Mouse (Mus musculus) heart, embryonic 14.5 days (tissue): Measurements from ENCODE around the gene Usp36. TPM values are rescaled to one million over a fixed set of nuclear protein-coding genes. Genes with fewer than 3 reads are reported as not detected.

Source experiments
- ATAC-seq: fragments of 200-750 bp; cut with Nextera tagmentation; 2 replicates; pipeline ENCODE4 v1.8.0; 2017; ENCODE audit warnings: low read depth, moderate TSS enrichment; ENCODE audit not compliant: insufficient number of reproducible peaks, insufficient read depth, low FRiP score
- H3K27ac ChIP-seq, 2 experiments: fragments of 200-500 bp in 1 of 2; fragments of 300-500 bp in 1 of 2; sonication (generic) in 1 of 2; replicated peaks in 1 of 2; 2 replicates each; pipeline ENCODE4 v1.5.1; 2012 to 2014; ENCODE audit warnings: low read depth in 2 of 2, low read length in 2 of 2, control low read depth in 1 of 2, mild to moderate bottlenecking in 1 of 2, mixed read lengths in 1 of 2; ENCODE audit not compliant: control insufficient read depth in 1 of 2, insufficient read depth in 1 of 2
- H3K27me3 ChIP-seq: fragments of 300-500 bp; sonication (generic); 2 replicates; pipeline ENCODE4 v1.6.1; 2014; ENCODE audit warnings: mild to moderate bottlenecking, low read length, control low read depth; ENCODE audit not compliant: control insufficient read depth, insufficient read depth
- H3K36me3 ChIP-seq: fragments of 300-500 bp; sonication (generic); 2 replicates; pipeline ENCODE4 v1.6.1; 2014; ENCODE audit warnings: mild to moderate bottlenecking, control low read depth, low read length, mixed read lengths; ENCODE audit not compliant: control insufficient read depth, insufficient read depth
- H3K4me1 ChIP-seq, 2 experiments: fragments of 200-500 bp in 1 of 2; fragments of 300-500 bp in 1 of 2; sonication (generic) in 1 of 2; 2 replicates each; pipeline ENCODE4 v1.6.1; 2012 to 2014; ENCODE audit warnings: low read length in 2 of 2, control low read depth in 1 of 2, mixed read lengths in 1 of 2; ENCODE audit not compliant: control insufficient read depth in 2 of 2, insufficient read depth in 2 of 2
- H3K4me2 ChIP-seq: fragments of 300-500 bp; sonication (generic); 2 replicates; pipeline ENCODE4 v1.6.1; 2014; ENCODE audit warnings: mild to moderate bottlenecking, low read length
- H3K4me3 ChIP-seq, 2 experiments: fragments of 200-500 bp in 1 of 2; fragments of 300-500 bp in 1 of 2; sonication (generic) in 1 of 2; 2 replicates each; pipeline ENCODE4 v1.5.1; 2012 to 2014; ENCODE audit warnings: low read length in 2 of 2, mild to moderate bottlenecking in 2 of 2, control low read depth in 1 of 2, low read depth in 1 of 2, moderate library complexity in 1 of 2; ENCODE audit not compliant: control insufficient read depth in 1 of 2, insufficient read depth in 1 of 2
- H3K9ac ChIP-seq: fragments of 300-500 bp; sonication (generic); 2 replicates; pipeline ENCODE4 v1.6.1; 2014; ENCODE audit warnings: mild to moderate bottlenecking, low read length
- H3K9me3 ChIP-seq: fragments of 300-500 bp; sonication (generic); 2 replicates; pipeline ENCODE4 v1.6.1; 2016; ENCODE audit warnings: low read length, control low read depth; ENCODE audit not compliant: control insufficient read depth
- WGBS: fragments of 180-500 bp; shearing (Covaris S2); extraction: QIAGEN DNeasy Blood & Tissue Kit; methylation state at CpG from one replicate; pipeline ENCODE4 v1.1.7; 2014; 5-methylcytosine and 5-hydroxymethylcytosine counted together
- polyA plus RNA-seq: library from polyadenylated mRNA; unstranded; fragments of >200 nt; fragmentation: Nextera tagmentation; extraction: Ambion mirVana; gene quantifications from 2 replicates; pipeline ENCODE4 v1.2.1, GENCODE M21; 2014

Usp36 gene
- polyA plus RNA-seq = 9.1 and 11.5 TPM in 2 replicates

DNA sequence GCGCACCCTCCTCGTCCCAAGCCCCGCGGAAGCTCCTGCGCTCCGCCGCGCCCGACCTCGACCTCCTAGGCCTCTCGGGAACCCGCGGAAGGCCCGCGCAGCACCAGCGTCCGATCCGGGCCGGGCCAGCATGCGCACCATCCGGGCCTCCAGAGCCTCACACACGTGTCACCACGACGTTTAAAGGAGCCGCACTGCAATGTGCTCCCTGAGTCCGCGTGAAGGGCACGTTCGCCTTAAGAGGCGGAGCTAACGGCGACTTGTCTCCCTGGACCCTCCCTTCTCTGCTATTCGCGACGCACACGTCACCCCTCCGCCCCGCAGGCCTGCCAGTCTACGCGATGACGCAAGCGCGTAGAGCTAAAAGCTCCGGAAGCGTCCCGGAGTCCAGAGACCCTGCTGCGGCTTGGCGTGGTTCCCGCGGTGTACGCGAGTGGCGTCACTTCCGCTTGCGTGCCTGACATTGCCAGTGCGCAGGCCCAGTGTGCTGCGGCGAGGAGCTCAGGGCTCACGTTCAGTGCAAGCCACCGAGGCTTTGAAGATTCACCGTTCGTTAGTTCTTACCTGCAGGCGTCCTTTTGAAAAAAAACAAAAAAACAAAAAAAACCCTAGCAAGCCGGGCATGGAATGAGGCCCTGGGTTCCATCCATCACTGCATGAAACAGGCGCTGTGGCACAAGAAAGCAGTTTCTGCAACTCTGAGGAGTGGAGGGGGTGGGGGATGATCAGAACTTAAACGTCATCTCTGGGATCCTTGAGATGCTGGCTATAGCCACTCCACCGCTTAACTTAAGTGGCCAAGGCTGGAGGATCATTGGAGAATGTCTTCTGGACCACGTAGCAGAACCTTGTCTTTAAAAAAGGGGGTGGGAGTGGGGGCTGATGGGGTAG is at the start of gene Usp36:
Gene Usp36 (minus strand): TSS at position 246 of the 891 bp plus-strand sequence.
- Histone ChIP-seq H3K4me1 (peaks cover 9 to 18% of the 10 kb centered on the region in 2 experiments), H3K27me3 (no peaks in the 10 kb centered on the region), H3K4me3 (peak within 1 kb of the TSS; percentile 67 to 76), H3K4me2 (peak within 1 kb of the TSS; percentile 94), H3K36me3 (peaks cover 24% of the 10 kb centered on the region), H3K9me3 (no peaks in the 10 kb centered on the region), H3K9ac (peak within 1 kb of the TSS; percentile 88), H3K27ac (peak within 1 kb of the TSS; percentile 86 to 88)
- ATAC-seq = peak; percentile 97
- 1% methylated on average over 68 of the region's 68 CpGs for WGBS

DNA sequence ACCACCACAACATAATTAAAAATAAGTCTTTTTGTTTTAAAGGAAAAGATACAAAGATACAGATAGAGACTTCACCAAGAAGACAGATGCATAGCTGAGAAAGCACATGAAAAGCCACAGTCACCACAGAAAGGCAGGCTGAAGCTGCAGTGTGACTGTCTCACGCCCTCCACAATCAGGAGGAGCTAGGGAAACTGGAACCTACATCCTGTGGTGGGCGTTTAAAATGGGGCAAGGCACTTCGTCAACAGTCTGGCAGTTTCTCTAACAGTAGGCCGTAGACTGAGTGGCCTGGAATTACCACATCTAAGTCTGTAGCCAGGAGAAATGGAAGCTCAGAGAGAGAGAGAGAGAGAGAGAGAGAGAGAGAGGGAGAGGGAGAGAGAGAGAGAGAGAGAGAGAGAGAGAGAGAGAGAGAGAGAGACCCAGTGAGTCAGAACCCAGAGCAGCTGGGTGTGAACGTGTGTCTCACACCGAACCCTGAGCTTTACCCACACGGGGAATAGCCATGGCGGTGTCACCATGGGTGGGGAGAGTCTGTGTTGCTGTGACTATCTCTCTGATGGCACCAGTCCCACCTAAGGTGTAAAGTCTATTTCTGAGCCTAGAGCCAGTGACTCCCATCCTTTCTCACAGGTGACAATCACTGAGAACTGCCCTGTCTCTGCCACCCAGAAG is 47.6 kb upstream of the Usp36 start:
- WGBS = 67% methylated on average over 8 of the region's 8 CpGs
- Histone ChIP-seq H3K27ac (no peak overlapping the region), H3K36me3 (peaks cover 17% of the 10 kb centered on the region), H3K9me3 (no peaks in the 10 kb centered on the region), H3K9ac (no peak overlapping the region), H3K4me1 (peaks cover 12 to 13% of the 10 kb centered on the region in 2 experiments), H3K4me3 (no peak overlapping the region), H3K4me2 (no peak overlapping the region), H3K27me3 (no peaks in the 10 kb centered on the region)
- ATAC-seq = no peak

DNA sequence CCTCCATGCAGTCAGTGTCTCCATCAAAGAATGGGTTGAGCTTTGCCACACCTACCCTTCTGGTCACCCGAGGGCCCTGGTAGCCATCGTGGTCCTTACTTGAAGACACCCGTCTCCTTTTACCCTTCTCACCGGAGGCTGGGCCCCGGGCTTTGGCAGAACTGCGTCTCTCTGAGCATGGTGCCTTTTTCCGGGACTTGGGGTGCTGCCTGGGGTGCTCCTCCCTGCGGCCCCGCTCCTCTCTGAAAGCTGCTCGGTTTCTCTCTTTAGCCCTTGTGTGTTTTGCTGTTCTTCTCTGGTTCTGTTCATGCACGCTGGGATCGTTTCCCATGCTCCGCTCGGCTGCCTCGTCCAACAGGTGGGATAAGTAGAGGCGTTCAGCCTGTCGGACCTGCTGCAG is 43.4 kb upstream of the Usp36 start:
- H3K36me3 ChIP-seq = peaks cover 21% of the 10 kb centered on the region
- no peak for ATAC-seq
- no peak overlapping the region for H3K4me2 ChIP-seq
- no peak overlapping the region for H3K4me3 ChIP-seq
- H3K27ac ChIP-seq = no peak overlapping the region
- 84% methylated on average over 17 of the region's 17 CpGs for WGBS
- no peaks in the 10 kb centered on the region for H3K27me3 ChIP-seq
- no peak overlapping the region for H3K9ac ChIP-seq
- H3K9me3 ChIP-seq = no peaks in the 10 kb centered on the region
- H3K4me1 ChIP-seq = no peaks in the 10 kb centered on the region

DNA sequence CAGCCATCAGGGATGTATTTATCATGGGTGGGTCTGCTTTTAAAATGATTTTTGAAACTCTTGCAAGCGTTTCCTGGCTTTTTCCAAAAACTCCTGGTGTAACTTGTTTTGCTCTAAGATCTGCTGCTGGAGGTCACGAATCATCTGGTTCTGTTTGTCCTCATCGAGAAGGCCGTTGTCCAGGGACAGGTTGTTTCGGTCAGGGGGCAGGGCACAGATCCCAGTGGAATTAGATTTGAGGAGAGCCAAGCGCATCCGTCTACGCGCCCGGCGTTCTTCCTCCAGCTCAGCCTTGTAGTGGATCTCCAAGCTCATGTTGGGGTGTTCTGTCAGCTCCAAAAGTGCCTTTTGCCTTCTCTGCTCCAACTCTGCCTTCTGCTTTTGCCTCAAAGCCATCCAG is 42.3 kb upstream of the Usp36 start:
- WGBS = 90% methylated on average over 11 of the region's 11 CpGs
- ATAC-seq = no peak
- H3K9me3 ChIP-seq = no peaks in the 10 kb centered on the region
- H3K4me2 ChIP-seq = no peak overlapping the region
- H3K27ac ChIP-seq = no peak overlapping the region
- peaks cover 21% of the 10 kb centered on the region for H3K36me3 ChIP-seq
- H3K9ac ChIP-seq = no peak overlapping the region
- H3K27me3 ChIP-seq = no peaks in the 10 kb centered on the region
- peaks cover 2 to 7% of the 10 kb centered on the region in 2 experiments for H3K4me1 ChIP-seq
- H3K4me3 ChIP-seq = no peak overlapping the region

DNA sequence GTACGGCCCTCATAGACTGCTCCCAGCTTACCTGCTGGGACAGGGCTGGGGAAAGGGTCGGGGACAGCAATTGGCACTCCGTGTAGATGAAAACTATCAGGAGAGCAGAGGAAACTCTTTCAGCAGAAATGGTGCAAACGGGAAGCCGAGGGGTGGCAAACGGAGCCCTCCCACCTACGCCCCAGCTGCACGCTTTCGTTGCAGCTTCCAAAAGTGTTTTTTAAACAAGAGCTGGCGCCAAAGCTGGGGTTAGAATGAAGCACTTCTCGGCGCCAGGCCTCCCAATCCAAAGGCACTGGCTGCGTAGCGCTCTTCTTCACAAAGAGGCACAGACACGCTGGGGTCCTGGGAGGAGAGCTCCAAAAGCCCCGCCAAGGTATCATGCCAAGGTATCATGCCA is 40.7 kb upstream of the Usp36 start:
- no peak for ATAC-seq
- peaks cover 21% of the 10 kb centered on the region for H3K36me3 ChIP-seq
- no peak overlapping the region for H3K9ac ChIP-seq
- H3K4me1 ChIP-seq = peaks cover 13 to 19% of the 10 kb centered on the region in 2 experiments
- H3K4me2 ChIP-seq = no peak overlapping the region
- no peak overlapping the region for H3K4me3 ChIP-seq
- 93% methylated on average over 16 of the region's 16 CpGs for WGBS
- no peaks in the 10 kb centered on the region for H3K27me3 ChIP-seq
- H3K9me3 ChIP-seq = no peaks in the 10 kb centered on the region
- no peak overlapping the region for H3K27ac ChIP-seq

DNA sequence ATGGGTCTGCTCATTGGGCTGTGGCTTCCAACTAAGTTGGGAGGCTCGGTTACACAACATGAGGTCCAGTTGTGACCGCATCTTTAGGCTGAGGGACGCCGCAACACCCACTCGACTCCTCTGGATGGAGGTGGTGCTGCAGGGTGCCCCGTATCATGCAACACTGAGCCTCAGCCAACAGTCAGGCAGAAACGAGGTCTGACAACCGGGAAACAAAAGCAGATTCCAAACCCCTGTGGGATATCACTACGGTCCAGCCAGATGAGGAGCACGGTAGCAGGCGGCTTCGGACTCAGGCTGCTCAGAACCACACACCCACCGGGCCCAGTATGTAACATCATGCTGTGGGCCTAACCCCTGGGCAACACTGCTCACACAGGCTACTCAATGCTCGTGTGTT is 40.3 kb upstream of the Usp36 start:
- Histone ChIP-seq H3K27me3 (no peaks in the 10 kb centered on the region), H3K4me2 (no peak overlapping the region), H3K27ac (no peak overlapping the region), H3K36me3 (peaks cover 21% of the 10 kb centered on the region), H3K4me3 (no peak overlapping the region), H3K4me1 (peaks cover 13 to 19% of the 10 kb centered on the region in 2 experiments), H3K9ac (no peak overlapping the region), H3K9me3 (no peaks in the 10 kb centered on the region)
- no peak for ATAC-seq
- 94% methylated on average over 14 of the region's 14 CpGs for WGBS

DNA sequence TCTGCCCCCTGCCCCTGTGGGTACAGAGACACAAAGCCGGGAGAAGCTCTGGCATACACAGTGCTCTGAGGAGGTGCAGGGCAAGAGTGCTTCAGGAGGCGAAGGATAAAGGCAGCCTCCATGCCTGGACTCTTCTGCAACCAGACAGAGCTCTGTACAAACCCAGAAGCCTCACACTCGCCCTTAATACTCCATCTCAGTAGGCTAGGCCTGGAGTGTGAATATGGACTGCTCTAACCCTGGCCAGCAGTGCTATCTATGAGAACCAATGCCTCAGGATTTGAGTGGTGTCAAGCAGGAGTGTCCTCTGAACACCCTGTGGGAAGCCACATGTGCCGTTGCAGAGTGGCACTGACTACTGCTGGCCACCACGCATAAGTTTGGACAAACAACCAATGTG is 38.9 kb upstream of the Usp36 start:
- peaks cover 23 to 28% of the 10 kb centered on the region in 2 experiments for H3K4me1 ChIP-seq
- WGBS = 90% methylated on average over 5 of the region's 5 CpGs
- H3K36me3 ChIP-seq = peaks cover 21% of the 10 kb centered on the region
- H3K27me3 ChIP-seq = no peaks in the 10 kb centered on the region
- no peak overlapping the region for H3K4me3 ChIP-seq
- H3K4me2 ChIP-seq = no peak overlapping the region
- ATAC-seq = no peak
- H3K27ac ChIP-seq = no peak overlapping the region
- H3K9me3 ChIP-seq = no peaks in the 10 kb centered on the region
- no peak overlapping the region for H3K9ac ChIP-seq
